Mouse (Mus musculus) neural tube, embryonic 15.5 days (tissue): ENCODE measurements around the gene Pkp4. TPM values are rescaled to one million over a fixed set of nuclear protein-coding genes. Genes with fewer than 3 reads are reported as not detected.
A peak's percentile ranks its signal among the peaks of the same experiment; 100 is the strongest.

Experiments used
- ATAC-seq: fragments of 200-750 bp; cut with Nextera tagmentation; 2 replicates; pipeline ENCODE4 v1.8.0; 2017; ENCODE audit warnings: mild to moderate bottlenecking, moderate TSS enrichment, moderate library complexity; ENCODE audit not compliant: low FRiP score
- H3K27ac ChIP-seq: fragments of 300-500 bp; sonication (generic); replicated peaks from 2 replicates; pipeline ENCODE4 v1.5.1; 2015; ENCODE audit warnings: mild to moderate bottlenecking, inconsistent platforms
- H3K27me3 ChIP-seq: fragments of 300-500 bp; sonication (generic); replicated peaks from 2 replicates; pipeline ENCODE4 v1.6.1; 2015; ENCODE audit warnings: inconsistent platforms
- H3K36me3 ChIP-seq: fragments of 300-500 bp; sonication (generic); 2 replicates; pipeline ENCODE4 v1.6.1; 2015; ENCODE audit warnings: inconsistent platforms
- H3K4me1 ChIP-seq: fragments of 300-500 bp; sonication (generic); 2 replicates; pipeline ENCODE4 v1.6.1; 2015; ENCODE audit warnings: inconsistent platforms
- H3K4me2 ChIP-seq: fragments of 300-500 bp; sonication (generic); 2 replicates; pipeline ENCODE4 v1.6.1; 2015; ENCODE audit warnings: inconsistent platforms, mild to moderate bottlenecking, moderate library complexity
- H3K4me3 ChIP-seq: fragments of 300-500 bp; sonication (generic); replicated peaks from 2 replicates; pipeline ENCODE4 v1.5.1; 2015; ENCODE audit warnings: mild to moderate bottlenecking, inconsistent platforms
- H3K9ac ChIP-seq: fragments of 300-500 bp; sonication (generic); replicated peaks from 2 replicates; pipeline ENCODE4 v1.6.1; 2015; ENCODE audit warnings: mild to moderate bottlenecking, inconsistent platforms
- H3K9me3 ChIP-seq: fragments of 300-500 bp; sonication (generic); replicated peaks from 2 replicates; pipeline ENCODE4 v1.6.1; 2016; ENCODE audit warnings: inconsistent platforms
- WGBS: fragments of 180-500 bp; shearing (Covaris S2); methylation state at CpG from one replicate; pipeline ENCODE4 v1.1.7; 2015; ENCODE audit warnings: mixed read lengths; 5-methylcytosine and 5-hydroxymethylcytosine counted together
- polyA plus RNA-seq: library from polyadenylated mRNA; unstranded; fragments of >200 nt; fragmentation: Nextera tagmentation; extraction: Ambion mirVana; gene quantifications from 2 replicates; pipeline ENCODE4 v1.2.1, GENCODE M21; 2015

The Pkp4 gene
- polyA plus RNA-seq, 1 experiment from 2014 or later: 24.6 TPM

DNA sequence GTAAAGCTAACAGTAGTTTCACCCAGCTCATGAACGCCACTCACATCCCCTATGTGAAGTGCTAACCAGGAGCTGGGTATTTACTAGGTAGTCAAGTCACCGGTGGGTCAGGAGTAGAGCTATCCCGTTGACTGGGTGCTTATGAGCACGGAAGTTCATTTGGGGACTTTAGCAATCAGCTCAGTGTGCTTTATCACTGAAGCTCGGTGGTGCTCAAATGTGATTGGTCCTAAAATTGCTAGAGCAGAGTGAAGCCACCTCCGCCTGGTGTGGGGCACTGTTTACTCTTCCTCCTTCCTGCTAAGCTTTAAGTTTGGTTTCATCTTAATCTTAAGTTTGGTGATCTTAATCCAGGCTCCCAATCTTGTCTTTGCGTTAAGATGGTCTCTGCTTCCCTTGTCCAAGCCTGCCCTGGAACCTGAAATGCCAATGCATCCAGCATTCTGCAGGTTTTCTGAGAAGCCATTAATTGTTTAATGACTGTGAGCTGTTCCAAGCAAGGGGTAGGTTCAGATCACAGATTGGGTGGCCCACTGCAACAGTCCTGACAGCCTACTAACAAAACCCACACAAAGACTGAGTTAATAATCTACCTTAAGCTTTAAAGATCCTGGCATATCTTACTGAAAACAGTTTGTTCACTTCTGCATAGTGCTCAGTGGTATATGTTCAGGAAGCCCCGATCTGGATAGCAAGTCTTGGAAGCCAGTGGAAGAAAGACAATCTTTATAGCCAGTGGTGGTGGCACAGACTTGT is 67.0 kb downstream of the Pkp4 start:
- Histone ChIP-seq H3K4me2 (no peak overlapping the region), H3K4me1 (no peaks in the 10 kb centered on the region), H3K9me3 (no peaks in the 10 kb centered on the region), H3K9ac (no peak overlapping the region), H3K36me3 (no peaks in the 10 kb centered on the region), H3K27ac (no peak overlapping the region), H3K4me3 (no peak overlapping the region), H3K27me3 (no peaks in the 10 kb centered on the region)
- no peak for ATAC-seq
- WGBS: 72% methylated on average over 8 of the region's 8 CpGs

- Histone ChIP-seq H3K4me1 (no peaks in the 10 kb centered on the region), H3K36me3 (no peaks in the 10 kb centered on the region), H3K27me3 (no peaks in the 10 kb centered on the region), H3K9me3 (no peaks in the 10 kb centered on the region), H3K4me2 (no peak overlapping the region), H3K27ac (no peak overlapping the region), H3K9ac (no peak overlapping the region), H3K4me3 (no peak overlapping the region)
- WGBS: 82% methylated on average over 11 of the region's 11 CpGs
- no peak for ATAC-seq
These were observed 68.7 kb downstream of the Pkp4 start for GRCm38 (mm10) chr2:59229250-59229895.

- no peak for ATAC-seq
- 25% methylated on average over 9 of the region's 9 CpGs for WGBS
These were observed 70.0 kb downstream of the Pkp4 start for GRCm38 (mm10) chr2:59230656-59231055.

GRCm38 (mm10) chr2:59231514-59231913 is 70.9 kb downstream of the Pkp4 start:
- no peak for ATAC-seq
- Histone ChIP-seq H3K9ac (no peak overlapping the region), H3K9me3 (no peaks in the 10 kb centered on the region), H3K36me3 (no peaks in the 10 kb centered on the region), H3K4me2 (no peak overlapping the region), H3K27me3 (no peaks in the 10 kb centered on the region), H3K27ac (no peak overlapping the region), H3K4me3 (no peak overlapping the region), H3K4me1 (no peaks in the 10 kb centered on the region)
- WGBS: 84% methylated on average over 5 of the region's 5 CpGs

More at GRCm38 (mm10) chr2:59230656-59231055, 70.0 kb downstream of the Pkp4 start:
- Histone ChIP-seq H3K27ac (no peak overlapping the region), H3K4me2 (no peak overlapping the region), H3K27me3 (no peaks in the 10 kb centered on the region), H3K9ac (no peak overlapping the region), H3K4me1 (no peaks in the 10 kb centered on the region), H3K4me3 (no peak overlapping the region), H3K36me3 (no peaks in the 10 kb centered on the region), H3K9me3 (no peaks in the 10 kb centered on the region)

DNA sequence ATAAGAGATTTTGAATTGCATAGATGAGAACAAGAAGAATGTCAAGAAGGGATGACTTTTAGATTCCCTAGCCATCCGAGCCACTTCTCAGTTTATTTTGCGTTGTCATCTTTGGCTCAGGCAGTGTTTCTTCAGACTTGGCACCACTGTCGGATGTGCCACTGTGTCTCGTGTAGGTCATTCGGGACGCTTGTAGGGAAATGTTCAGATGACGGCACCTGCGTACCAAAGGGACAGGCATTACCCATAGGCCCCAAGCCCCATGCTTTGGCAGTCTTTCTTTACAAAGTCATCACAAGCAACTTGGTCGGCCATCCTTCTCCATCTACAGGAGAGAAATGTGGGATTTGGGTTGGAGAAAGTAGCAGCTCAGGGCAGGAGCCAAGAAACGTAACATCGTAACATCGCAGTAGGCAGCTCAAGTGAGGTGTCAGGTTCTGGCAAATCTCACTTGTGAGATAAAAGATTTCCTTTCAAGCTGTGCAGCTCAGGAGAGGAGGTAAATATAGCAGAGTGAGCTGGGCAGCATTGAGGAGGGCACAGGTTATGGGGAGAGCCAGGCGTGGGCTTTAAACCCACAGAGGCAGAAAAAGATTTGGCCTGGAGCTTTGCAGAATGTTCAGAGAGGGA is 72.8 kb downstream of the Pkp4 start:
- Histone ChIP-seq H3K27me3 (no peaks in the 10 kb centered on the region), H3K9me3 (no peaks in the 10 kb centered on the region), H3K9ac (no peak overlapping the region), H3K27ac (no peak overlapping the region), H3K36me3 (no peaks in the 10 kb centered on the region), H3K4me1 (no peaks in the 10 kb centered on the region), H3K4me2 (no peak overlapping the region), H3K4me3 (no peak overlapping the region)
- no peak for ATAC-seq
- 88% methylated on average over 13 of the region's 13 CpGs for WGBS

- Histone ChIP-seq H3K36me3 (no peaks in the 10 kb centered on the region), H3K9ac (no peak overlapping the region), H3K4me3 (no peak overlapping the region), H3K4me1 (no peaks in the 10 kb centered on the region), H3K27ac (no peak overlapping the region), H3K27me3 (no peaks in the 10 kb centered on the region), H3K9me3 (no peaks in the 10 kb centered on the region), H3K4me2 (no peak overlapping the region)
- 82% methylated on average over 5 of the region's 5 CpGs for WGBS
- ATAC-seq: no peak
These were observed 73.3 kb downstream of the Pkp4 start for GRCm38 (mm10) chr2:59233936-59234335.

DNA sequence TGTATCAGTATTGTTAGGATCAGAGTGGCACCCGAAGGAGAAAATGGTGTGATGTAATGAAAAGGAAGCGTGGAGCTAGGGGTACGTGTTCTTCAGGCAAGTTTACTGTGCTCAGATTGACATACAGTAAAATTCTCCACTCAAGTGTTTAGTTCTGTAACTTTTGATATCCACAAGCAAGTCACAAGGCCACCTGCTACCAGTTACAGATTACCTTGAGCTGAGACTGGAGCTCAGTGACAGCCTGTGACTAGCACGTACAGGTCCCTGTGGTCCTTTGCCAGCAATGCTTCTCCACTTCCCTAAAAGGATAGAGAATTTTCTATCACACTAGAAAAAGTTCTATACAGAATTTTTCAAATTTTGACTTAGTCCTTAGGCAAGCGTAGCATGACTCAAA is 73.9 kb downstream of the Pkp4 start:
- WGBS: 97% methylated on average over 5 of the region's 5 CpGs
- Histone ChIP-seq H3K9ac (no peak overlapping the region), H3K36me3 (no peaks in the 10 kb centered on the region), H3K27me3 (no peaks in the 10 kb centered on the region), H3K4me2 (no peak overlapping the region), H3K9me3 (no peaks in the 10 kb centered on the region), H3K4me1 (no peaks in the 10 kb centered on the region), H3K27ac (no peak overlapping the region), H3K4me3 (no peak overlapping the region)
- ATAC-seq: no peak

DNA sequence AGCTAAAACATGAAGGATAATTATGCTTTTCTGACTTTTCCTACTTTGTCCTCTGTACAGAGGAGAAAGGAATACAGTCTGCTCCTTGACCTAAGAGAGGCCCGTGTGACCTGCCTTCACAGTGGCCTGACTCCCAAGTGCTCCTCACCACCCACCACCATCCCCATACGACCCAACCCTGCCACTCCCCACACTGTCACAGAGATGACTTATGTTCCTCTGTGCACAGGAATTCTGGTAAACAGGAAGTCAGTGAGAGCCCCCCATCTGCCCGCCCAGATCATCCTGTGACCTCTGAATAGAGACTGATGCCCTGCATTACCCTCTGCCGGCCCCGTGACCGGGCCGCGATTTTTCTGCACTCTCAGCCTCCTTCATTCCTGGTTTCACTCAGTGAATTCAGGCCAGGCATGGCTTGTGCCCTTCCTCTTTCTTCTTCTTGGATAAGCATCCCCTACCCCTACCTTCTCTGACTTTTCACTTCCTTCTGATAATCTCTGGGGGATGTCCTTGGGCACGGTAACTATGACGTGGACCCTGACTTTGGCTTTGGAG is 79.3 kb downstream of the Pkp4 start:
- no peak overlapping the region for H3K27ac ChIP-seq
- H3K9ac ChIP-seq: no peak overlapping the region
- 87% methylated on average over 10 of the region's 10 CpGs for WGBS
- H3K4me2 ChIP-seq: no peak overlapping the region
- H3K36me3 ChIP-seq: no peaks in the 10 kb centered on the region
- no peaks in the 10 kb centered on the region for H3K4me1 ChIP-seq
- no peak for ATAC-seq
- H3K9me3 ChIP-seq: no peaks in the 10 kb centered on the region
- no peak overlapping the region for H3K4me3 ChIP-seq
- H3K27me3 ChIP-seq: no peaks in the 10 kb centered on the region

- Histone ChIP-seq H3K9ac (no peak overlapping the region), H3K36me3 (no peaks in the 10 kb centered on the region), H3K9me3 (no peaks in the 10 kb centered on the region), H3K4me1 (no peaks in the 10 kb centered on the region), H3K27me3 (no peaks in the 10 kb centered on the region), H3K27ac (0 out of 2 replicates have a peak overlapping the region, but pooled peaks have one; percentile 37), H3K4me3 (no peak overlapping the region), H3K4me2 (no peak overlapping the region)
- ATAC-seq: no peak
- 81% methylated on average over 10 of the region's 10 CpGs for WGBS
These were observed 81.5 kb downstream of the Pkp4 start for GRCm38 (mm10) chr2:59242117-59242516.

GRCm38 (mm10) chr2:59244273-59245097 is 83.8 kb downstream of the Pkp4 start:
- H3K27me3 ChIP-seq: no peaks in the 10 kb centered on the region
- H3K9ac ChIP-seq: no peak overlapping the region
- H3K36me3 ChIP-seq: no peaks in the 10 kb centered on the region
- H3K4me3 ChIP-seq: no peak overlapping the region
- no peak overlapping the region for H3K4me2 ChIP-seq
- no peak for ATAC-seq
- no peaks in the 10 kb centered on the region for H3K9me3 ChIP-seq
- no peaks in the 10 kb centered on the region for H3K4me1 ChIP-seq
- H3K27ac ChIP-seq: no peak overlapping the region
- WGBS: 96% methylated on average over 12 of the region's 12 CpGs

DNA sequence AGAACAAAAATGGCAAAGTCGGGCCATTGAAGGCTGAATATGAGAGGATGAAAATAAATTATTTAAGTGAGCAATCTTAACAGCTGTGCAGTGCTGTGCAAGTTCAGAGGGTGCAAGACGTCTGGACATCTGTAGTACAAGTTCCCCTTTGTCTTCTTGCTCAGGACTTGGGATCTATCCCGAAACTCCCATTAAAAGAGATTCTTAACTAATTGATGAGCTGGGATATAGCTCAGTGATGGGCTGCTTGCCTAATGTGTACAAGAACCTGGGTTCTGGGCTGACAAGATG is 84.4 kb downstream of the Pkp4 start:
- Histone ChIP-seq H3K27me3 (no peaks in the 10 kb centered on the region), H3K9ac (no peak overlapping the region), H3K9me3 (no peaks in the 10 kb centered on the region), H3K4me2 (no peak overlapping the region), H3K27ac (no peak overlapping the region), H3K4me3 (no peak overlapping the region), H3K36me3 (no peaks in the 10 kb centered on the region), H3K4me1 (no peaks in the 10 kb centered on the region)
- no peak for ATAC-seq
- WGBS: 84% methylated on average over 3 of the region's 3 CpGs
